13 mouse cellular contexts compared by ENCODE assay signal in genomic region chr11:111682341-111682740, GRCm38 (mm10).
"Had no signal": no experiment of that assay in that cellular context is flagged by ENCODE, and none has a peak within 500 bp of the region (broad histone marks: within the 10 kb centered on the region; RNA-seq: fewer than 3 reads in every experiment).

No protein-coding gene starts in this region.

- H3K4me2 ChIP-seq: liver, embryonic 11.5 days; liver, embryonic 15.5 days; lung, embryonic 15.5 days; midbrain, embryonic 12.5 days; neural tube, embryonic 15.5 days had no signal

- DNase-seq: kidney, postnatal 25 days; right cerebral cortex, adult 18-20 months; right cerebral cortex, postnatal 25 days; thymus, postnatal 36 days had no signal

- H3K4me3 ChIP-seq: left cerebral cortex, adult 2 months; limb, embryonic 10.5 days; liver, embryonic 15.5 days; lung, embryonic 15.5 days; megakaryocyte, embryonic 14.5 days; midbrain, embryonic 12.5 days; neural tube, embryonic 15.5 days had no signal

- H3K4me1 ChIP-seq: lung, embryonic 15.5 days; midbrain, embryonic 12.5 days; neural tube, embryonic 15.5 days had no signal

- H3K9me3 ChIP-seq: limb, embryonic 10.5 days; liver, embryonic 15.5 days; lung, embryonic 15.5 days; megakaryocyte, embryonic 14.5 days; midbrain, embryonic 12.5 days; neural tube, embryonic 15.5 days had no signal

- H3K9ac ChIP-seq: liver, embryonic 15.5 days; lung, embryonic 15.5 days; midbrain, embryonic 12.5 days; neural tube, embryonic 15.5 days had no signal

- H3K27ac ChIP-seq: left cerebral cortex, adult 2 months; limb, embryonic 10.5 days; liver, embryonic 15.5 days; lung, embryonic 15.5 days; macrophage; midbrain, embryonic 12.5 days; neural tube, embryonic 15.5 days had no signal

- H3K27me3 ChIP-seq: liver, embryonic 15.5 days; lung, embryonic 15.5 days; megakaryocyte, embryonic 14.5 days; midbrain, embryonic 12.5 days; neural tube, embryonic 15.5 days had no signal

- H3K36me3 ChIP-seq: limb, embryonic 10.5 days; liver, embryonic 15.5 days; lung, embryonic 15.5 days; midbrain, embryonic 12.5 days; neural tube, embryonic 15.5 days had no signal
